Mouse (Mus musculus): Measurements from ENCODE around the gene Filip1.

Gene Filip1

DNA sequence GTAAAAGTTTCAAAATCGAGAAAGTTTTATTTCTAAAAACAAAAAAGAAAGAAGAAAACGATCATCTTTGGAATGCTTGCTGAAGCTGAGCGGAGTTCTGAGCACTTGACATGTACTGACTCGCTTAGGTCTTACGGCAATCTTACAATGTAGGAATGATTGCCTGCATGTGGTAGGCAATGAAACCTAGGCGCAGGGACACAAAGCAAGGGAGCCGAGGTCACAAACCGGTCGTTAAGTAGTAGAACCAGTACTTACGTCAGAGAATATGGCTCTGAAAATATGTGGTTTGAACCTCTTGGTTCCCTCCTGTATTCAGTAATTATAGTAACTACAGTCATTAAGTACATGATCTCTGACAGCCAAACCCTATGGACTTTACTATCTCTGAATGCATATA, 29.4 kb downstream of the Filip1 start:
- DNase-seq (ENCODE audit: low read depth, low spot score) = no peak

DNA sequence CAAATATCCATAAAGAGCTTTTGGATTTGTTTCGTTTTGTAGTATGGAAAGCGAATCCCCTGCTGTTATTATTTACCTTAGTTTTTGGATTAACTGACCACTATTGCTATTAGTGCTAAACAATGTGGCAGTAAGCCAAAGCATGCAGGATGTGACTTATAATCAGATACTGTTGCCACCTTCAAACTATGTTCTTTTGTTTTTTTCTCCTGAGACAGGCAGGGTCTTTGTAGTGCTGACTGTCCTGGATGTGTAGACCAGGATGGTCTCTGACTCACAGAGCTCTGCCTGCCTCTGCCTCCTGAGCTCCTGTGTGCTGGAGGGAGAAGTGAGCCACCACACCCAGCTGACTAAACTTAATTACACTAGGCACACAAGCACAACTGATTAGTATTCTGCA, 33.4 kb downstream of the Filip1 start:
- DNase-seq (ENCODE audit: low read depth, low spot score) = no peak

DNA sequence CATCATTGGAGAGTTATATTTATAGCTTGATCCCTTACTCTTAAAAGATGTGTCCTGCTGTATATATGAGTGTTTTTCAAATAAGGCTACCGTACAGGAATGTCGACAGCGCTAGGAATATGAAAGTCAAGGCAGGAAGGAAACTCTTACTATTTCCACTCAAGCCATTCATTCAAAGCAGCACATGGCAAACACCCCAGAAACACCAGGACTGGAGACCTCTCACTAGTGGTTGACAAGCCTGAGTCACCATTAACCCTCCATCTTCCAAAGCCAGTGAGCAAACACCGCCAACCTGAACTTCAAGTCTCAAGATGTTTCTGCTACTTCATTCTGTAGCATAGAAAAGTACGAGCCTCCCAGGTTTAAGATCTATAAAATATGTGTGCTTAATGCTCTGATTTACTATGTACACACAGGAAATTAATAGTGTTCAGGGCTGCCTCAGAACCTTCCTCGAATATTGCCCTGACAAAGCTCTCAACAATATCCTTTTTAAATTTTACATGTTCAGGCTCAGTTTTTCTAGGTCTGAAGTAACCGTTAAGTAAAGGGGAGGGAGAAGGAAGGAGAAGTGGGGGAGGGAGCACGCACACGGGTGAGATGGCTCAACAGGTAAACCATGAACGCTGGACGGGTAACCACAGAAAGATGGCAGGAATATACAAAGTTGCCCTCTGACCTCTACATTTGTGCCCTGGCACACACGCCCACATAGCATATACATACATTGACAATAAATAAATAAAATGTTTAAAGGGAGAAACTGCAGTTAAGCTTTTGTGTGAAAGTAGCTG, 34.2 kb downstream of the Filip1 start:
- DNase-seq (ENCODE audit: low read depth, low spot score) = no peak

DNA sequence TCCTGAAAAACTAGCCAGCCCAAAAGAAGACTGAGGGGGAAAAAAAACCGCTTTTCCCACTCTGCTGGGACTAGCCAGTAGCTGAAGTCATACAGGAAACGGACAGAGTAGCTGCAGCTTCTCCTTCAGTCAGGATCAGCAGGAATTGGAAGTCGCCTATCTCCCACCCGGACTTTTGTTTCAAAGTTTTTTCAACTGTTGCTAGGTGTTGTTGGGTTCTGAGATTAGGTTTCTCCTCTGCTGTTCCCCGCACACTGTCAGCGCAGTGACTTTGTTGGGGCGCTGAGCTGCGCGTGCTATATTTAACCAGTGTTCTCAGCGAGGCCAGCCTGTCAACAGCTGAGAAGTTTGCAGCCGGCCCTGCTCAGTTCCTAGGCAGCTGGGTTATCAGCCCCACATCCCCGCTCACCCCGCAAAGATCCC, 35.1 kb downstream of the Filip1 start:
- no peak for DNase-seq (ENCODE audit: low read depth, low spot score)

DNA sequence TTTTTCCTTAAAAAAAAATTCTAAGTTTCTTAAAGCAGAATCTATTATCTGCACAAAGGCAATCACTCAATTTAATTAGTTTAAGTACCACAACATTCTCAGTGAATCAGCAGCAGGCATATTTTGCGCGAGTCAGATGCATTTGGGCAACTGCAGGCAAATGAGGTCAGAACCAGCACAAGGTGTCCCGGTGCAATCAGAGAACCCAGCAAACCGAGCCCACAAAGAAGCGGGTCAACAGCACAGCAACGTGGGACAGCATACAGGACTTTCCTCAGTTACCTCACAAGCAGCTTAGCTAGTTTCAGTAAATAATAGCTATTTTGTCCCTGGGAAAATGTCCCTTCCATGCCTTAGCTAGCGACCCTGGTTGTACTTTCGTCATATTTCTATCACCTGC, 35.9 kb downstream of the Filip1 start:
- no peak for DNase-seq (ENCODE audit: low read depth, low spot score)

DNA sequence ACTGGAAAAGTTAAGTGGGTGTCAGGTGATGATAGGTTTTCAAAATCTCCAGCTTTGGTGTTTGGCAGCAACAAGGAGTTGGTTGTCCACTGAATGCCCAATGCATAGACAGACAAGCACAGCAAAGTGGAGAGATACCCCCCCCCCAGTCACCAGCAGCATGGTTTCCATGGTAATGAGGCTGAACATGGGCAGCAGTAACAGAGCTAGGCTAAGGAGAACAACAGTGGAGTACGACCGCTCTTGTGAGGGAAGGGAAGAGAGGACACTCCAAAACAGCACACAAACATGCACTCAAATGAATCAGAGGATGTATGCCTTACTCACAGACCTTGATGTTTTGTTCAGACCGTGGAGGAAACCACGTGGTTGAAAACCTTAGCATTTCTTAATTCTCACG, 37.5 kb downstream of the Filip1 start:
- no peak for DNase-seq (ENCODE audit: low read depth, low spot score)

DNA sequence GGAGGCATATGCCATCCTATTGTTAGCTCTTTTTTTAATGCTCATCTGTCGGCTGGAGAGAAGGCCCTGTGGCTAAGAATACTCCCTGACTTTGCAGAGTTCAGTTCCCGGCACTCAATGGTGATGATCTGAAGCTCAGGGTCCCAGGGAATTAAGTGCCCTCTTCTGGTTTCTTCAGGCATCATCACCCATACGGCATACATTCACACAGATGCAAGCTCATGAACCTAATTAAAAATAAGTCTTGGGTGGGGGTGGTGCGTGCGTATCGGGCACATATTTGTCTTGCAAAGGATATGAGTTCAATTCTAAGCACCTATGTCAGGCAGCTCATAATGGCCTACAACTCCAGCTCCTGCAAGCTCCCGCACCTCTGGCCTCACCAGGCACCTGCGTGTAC, 39.1 kb downstream of the Filip1 start:
- DNase-seq (ENCODE audit: low read depth, low spot score) = no peak

DNA sequence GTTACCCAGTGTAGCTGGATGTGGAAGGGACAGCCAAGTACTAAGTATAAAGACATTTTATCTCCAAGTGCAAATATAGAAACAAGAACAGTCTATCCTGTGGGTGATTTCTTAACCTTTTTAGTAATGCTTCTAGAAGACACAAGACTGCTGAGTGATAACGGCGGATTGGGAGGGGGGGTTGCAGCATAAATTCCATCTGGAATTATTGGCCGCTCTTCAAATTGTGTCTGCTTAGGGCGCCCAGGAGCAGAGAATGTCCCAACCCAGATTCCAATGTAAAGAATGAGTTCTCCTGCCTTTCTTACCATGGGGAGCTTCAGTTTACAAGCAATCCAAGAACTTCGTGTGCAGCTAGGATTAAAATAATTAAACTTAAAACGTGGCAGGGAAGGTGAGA, 39.9 kb downstream of the Filip1 start:
- no peak for DNase-seq (ENCODE audit: low read depth, low spot score)

DNA sequence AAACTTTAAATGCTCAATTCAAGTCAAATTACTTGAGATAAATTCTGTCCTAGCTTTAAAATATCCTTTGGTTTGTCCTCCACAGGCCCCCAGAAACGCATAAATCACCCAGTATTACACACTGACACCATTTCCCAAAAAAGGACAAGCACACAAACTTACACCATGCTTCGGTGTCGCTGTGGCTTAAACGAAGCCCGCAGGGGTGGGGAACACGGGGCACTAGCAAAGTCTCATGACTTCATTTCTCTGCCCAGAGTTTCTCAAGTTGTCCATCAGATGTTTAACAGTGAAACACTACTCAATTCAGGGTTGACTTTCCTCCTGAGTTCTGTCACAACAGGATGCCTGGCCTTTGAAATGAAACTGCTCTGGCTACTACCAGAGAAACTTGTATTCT, 41.0 kb downstream of the Filip1 start:
- DNase-seq (ENCODE audit: low read depth, low spot score) = no peak

DNA sequence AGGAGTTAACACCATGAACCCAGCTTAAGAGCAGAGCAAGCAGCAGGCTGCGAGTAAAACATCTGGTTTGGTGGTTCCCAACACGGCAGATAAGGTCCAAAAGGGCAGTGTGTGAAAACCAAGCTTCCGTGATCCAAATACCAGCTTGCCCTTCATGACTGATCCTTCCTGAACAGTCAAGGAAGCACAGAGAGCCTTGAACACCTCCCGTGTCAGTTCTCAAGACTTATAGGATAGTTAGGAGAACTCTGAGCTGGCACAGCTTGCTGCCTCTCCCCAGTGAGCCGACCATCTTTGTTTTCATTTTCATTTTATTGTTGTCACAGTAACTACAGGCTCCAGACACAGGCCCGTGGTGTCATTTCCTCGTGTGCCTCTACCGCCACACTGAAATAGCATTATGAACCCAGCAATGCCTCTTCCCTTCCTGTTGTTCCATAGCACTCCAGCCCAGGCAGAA, 42.0 kb downstream of the Filip1 start:
- no peak for DNase-seq (ENCODE audit: low read depth, low spot score)

DNA sequence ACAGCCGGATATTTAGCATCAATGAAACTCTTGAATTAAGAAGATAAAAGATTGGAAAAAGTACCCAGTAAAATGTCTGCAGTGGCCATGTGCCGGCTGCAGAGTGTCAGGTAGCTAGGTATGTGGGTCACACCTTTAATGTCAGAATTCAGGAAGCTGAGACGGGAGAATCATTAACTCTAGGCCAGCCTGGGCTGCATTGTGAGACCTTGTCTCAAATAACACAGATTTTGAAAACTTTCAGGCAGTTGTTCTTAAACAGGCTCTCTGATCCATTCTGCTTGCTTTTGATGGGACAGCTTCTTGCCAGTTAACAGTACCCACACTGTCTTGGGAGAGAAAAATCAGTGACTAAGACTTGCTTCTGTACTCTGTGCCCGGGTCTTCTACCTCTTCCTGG, 43.1 kb downstream of the Filip1 start:
- no peak for DNase-seq (ENCODE audit: low read depth, low spot score)

DNA sequence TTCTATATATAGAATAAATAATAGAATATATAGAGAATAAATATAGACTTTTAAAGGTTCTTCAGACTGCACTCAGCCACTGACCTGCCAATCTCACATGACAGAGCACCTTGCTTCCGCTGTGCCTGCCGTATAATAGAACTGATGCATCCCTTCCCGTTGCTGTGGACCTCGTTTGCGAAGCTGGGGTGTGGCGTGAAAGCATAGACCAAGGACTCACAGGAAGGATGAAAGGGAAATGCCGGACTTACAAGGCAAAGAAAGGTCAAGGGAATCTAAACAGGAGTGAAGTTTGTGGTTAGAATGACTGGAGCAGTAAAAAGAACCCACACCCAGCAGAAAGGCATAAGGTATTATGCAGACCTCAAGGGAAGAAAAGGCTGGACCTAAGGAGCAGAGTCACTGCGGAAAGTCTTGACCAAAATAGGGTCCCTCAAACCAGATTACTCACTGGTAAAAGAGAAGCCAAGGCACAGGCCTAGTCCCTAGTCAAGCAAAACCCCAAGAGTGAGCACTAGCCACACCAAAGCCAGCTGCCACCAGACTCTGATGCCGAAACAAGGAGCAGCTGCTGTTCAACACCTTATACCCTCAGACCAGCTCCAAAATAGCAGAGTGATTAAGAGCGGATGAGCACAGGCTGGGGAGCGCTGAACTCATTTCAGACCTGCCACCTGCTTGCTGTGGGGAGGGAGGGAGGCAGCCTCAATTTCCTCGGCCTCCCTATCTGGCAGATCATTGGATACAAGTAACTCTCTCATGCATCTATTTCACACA, 45.8 kb downstream of the Filip1 start:
- DNase-seq (ENCODE audit: low read depth, low spot score) = no peak

DNA sequence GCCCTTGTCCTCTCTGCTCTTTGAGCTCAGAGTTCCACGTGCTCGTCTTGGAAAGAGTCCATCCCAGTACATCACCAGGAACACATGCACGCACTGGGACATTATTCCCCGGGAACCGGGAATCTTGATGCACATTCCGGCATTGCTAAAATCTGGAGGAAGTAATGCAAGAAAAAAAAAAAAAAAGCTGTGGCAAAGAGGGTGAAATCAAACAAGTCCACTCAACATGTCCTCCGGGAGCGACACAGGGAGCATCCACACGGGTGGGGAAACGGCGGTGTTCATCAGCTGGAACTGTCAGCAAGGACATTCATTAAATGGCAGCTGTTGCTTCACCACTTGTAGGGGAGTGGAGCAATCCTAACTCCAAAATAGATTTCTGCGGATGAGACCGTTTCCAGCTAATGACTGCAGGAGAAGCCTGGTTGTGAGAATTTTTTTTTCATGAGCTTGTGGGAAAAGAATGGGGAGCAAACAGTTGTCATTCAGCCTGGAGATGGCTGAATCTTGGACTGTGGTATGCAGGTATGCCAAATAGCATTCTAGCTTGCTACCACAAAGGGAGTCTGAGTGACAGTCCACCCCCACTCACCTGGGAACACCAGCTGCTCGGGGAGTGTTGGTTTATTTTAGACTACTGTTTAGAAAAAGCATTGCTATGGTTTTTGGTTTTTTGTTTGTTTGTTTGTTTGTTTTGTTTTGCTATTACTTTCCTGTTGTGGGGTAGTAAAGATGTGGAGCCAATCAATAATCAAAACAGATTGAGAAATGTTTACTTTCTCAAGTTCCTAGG, 46.9 kb downstream of the Filip1 start:
- no peak for DNase-seq (ENCODE audit: low read depth, low spot score)

DNA sequence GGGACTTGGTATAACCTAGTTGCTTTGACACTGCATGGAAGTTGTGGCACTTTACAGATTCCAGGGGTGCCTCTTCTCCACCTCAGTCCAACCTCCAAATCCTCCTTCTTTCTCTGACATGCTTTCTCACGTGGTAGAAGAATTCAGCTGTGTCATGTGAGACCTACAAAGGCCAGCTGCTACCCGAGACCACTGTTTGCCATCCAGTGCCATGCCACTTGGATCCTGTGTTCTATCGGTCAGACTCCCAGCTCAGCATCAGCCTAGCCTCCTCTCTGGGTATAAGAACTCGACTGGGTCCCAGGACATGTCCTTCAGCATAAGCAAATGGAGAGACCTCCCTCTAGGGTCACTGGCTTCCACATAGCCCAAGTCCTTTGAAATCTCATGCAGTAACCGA, 47.6 kb downstream of the Filip1 start:
- DNase-seq (ENCODE audit: low read depth, low spot score) = no peak

DNA sequence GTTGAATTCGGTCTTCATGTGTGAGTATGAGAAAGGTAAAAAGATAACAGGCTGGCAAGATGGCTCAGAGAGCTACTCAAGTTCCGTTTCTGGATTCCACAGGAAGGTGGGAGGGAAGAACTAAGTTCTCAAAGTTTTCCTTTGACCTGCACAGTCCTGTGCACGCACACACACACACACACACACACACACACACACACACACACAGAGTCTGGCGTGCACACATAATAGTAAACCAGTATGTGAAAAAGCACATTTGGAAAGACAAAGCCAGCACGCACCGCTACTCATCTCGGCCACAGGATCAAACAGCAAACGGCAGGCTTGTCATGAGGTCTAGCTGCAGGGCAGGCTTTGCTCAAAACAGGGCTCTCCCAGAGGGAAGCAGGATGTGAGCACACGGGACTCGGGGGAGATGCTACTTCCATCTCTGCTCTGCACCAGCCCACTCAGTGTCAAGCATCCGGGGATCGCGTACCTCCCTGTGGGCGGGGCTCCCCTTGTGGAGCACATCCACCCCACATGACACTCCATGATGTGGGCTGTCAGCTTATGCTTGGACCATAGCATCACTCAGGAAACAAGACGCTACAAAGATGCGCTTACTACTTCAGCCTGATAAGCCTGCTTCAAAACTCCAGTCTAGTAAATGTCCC, 50.9 kb downstream of the Filip1 start:
- peak; percentile 29 for DNase-seq (ENCODE audit: low read depth, low spot score)

DNA sequence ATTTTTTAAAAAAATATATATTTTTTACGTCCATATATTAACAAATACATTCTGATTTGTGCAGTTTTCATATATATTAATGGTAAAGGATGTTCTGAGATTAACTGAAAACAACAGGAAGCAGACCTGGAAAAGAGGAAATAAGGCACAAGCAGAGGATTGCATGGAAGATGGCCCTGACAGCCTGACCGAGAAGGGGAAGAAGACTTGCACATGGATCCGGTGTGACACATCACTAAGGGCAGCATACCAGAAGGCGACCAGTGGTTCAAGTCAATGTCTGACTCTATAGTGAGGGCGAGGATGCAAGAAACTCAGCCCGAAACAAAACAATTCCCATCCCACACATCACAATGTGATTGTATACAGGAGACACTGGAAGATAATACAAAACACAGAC, 52.2 kb downstream of the Filip1 start:
- no peak for DNase-seq (ENCODE audit: low read depth, low spot score)

DNA sequence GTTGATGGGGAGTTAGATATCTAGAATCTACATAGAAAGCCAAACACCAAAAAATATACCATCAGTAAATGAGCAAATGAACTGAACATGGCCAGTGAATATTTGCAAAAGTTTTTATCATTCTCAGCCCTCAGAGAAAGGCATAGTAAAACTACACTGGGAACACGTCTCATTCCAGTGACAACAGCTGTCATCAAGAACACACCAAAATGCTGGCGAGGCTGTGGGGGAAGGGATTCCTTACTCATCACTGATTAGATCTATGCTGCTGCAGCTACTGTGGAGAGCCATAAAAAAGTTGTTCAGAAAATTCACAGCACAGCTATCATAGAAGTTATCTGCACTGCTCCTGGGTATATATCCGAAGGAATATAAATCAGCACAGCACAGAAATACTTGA, 54.3 kb downstream of the Filip1 start:
- DNase-seq (ENCODE audit: low read depth, low spot score) = no peak

DNA sequence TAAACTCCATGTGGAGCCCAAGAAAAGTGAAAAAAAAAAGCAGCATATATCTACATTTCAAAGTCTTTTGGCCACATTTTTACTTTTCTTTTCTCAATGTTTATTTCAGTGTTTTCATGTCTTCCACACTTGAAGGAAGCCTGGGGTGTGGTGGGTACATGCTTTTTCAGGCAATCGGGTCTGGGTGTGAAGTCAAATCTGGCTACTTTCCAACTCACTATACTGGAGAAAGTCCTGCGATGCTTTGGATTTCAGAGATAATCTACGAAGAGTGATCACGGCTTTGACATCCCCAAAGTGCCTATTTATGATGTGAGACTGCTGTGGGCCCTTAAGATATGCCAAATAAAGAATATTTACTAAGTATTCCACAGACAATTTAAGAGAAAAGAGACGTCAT, 57.7 kb downstream of the Filip1 start:
- no peak for DNase-seq (ENCODE audit: low read depth, low spot score)

DNA sequence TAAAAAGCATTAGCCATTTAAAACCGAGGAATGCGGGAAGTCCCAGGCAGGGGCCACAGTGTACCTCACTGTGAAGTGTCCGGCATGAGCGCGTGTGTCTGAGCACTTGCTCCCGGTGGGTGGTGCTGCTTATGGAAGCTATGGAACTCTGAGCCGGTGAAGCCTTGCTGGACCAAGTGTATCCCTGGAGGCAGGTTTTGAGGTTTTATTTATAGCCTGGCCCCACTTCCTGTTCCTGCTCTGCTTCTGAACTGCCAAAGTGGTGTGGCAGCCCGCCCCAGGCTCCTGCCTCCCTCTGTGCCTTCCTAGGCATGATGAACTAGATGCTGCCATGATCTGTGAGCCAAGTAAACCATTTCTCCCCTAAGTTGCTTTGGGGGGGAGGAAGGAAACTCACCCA, 60.7 kb downstream of the Filip1 start:
- no peak for DNase-seq (ENCODE audit: low read depth, low spot score)

DNA sequence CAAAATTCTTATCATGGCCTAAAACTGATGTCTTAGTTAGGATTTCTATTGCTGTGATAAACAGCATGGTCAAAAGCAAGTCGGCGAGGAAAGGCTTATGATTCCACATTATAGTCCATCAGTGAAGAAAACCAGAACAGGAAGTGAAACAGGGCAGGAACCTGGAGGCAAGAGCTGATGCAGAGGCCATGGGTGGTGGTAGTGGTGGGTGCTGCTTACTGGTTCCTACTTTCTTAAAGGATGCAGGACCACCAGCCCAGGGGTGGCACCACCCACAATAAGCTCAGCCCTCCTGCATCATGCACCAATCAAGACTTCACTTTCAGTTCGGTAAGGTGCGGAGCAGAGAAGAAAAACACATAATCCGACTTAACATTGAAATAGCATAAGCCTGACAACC, 61.3 kb downstream of the Filip1 start:
- no peak for DNase-seq (ENCODE audit: low read depth, low spot score)

DNA sequence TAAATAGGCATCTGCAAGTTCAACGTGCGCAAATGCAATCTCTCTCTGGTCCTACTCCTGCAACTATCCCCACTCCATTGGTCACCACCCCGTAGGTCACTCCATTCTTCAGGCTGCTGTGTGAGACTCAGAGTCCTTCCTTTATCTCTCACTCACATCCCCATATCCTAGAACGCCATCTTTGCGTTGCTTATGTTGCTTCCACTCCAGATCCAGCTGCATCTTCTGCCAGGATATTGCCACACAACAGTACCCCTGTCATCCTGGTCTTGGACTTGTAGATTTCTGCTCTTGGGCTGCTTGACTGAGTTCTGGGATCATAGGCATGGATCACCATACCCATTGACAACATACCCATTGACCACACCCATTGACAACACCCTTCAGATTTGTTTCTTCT, 62.0 kb downstream of the Filip1 start:
- no peak for DNase-seq (ENCODE audit: low read depth, low spot score)

DNA sequence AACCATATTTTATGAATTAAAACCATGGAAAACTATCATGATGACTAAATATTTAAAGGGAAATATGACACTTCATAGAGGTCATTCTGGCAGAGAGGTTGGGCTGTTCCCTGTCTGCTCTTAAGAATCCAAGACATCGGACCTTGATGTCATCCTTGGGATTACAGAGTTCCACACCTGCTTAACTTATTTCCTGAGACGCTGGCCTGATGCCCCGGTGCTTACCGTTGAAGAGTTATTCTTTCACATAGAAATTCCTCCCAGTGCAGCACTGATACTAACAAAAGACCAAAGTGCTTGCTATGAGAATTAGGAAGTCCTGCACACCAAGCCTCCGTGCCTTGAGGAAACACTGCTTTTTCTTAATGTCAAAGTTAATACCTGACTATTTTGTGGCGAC, 62.6 kb downstream of the Filip1 start:
- no peak for DNase-seq (ENCODE audit: low read depth, low spot score)
